Mouse (Mus musculus): Measurements from ENCODE around the gene BC005624. TPM values are rescaled to one million over a fixed set of nuclear protein-coding genes. Genes with fewer than 3 reads are reported as not detected.

The BC005624 gene
- polyA plus RNA-seq, 1 experiment, result 27.3 TPM

GRCm38 (mm10) chr2:31019011-31019410 is 37.0 kb upstream of the BC005624 start:
- DNase-seq, result no peak
- H3K36me3 ChIP-seq (ENCODE audit: control insufficient read depth, insufficient read depth, low read length), result no peaks in the 10 kb centered on the region; the same call in 1 of the 2 replicates
- no peaks in the 10 kb centered on the region for H3K27me3 ChIP-seq (replicated peaks; ENCODE audit: control insufficient read depth, insufficient read depth, low read length)
- no peak overlapping the region for H3K27ac ChIP-seq (ENCODE audit: insufficient read depth, low read depth, low read length)
- TF ChIP-seq CTCF (conservative IDR thresholded peaks at IDR 0.05; ENCODE audit: insufficient read depth, insufficient read length, low read depth, low read length) (no peak), POLR2A (IDR thresholded peaks at IDR 0.05; ENCODE audit: low read depth, low read length) (no peak)
- 72% methylated on average over 8 of the region's 8 CpGs for WGBS
- no peaks in the 10 kb centered on the region for H3K4me1 ChIP-seq (ENCODE audit: control insufficient read depth, insufficient read depth, low read length)
- no peak overlapping the region for H3K4me3 ChIP-seq (ENCODE audit: insufficient read depth, low read depth, low read length)

DNA sequence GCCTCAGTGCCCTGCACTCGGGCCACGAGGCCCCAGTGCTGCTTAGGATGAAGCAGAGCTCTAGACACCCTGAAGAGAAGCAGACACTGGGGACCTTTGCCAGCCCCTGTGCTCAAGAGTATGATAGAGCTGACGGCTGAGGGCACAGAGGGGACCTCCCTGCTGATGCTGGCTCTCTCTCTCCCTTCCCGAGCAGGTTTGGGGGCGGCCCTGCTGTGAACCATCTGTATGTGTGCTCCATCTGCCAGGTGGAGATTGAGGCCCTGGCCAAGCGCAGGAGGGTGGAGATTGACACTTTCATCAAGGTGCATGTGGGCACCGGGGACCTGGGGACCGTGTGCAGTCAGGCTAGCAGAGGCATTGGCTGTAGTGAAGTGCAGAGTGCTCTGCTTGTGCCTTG is 36.5 kb upstream of the BC005624 start:
- WGBS, result 91% methylated on average over 8 of the region's 8 CpGs
- no peaks in the 10 kb centered on the region for H3K4me1 ChIP-seq (ENCODE audit: control insufficient read depth, insufficient read depth, low read length)
- DNase-seq, result no peak
- H3K27me3 ChIP-seq (replicated peaks; ENCODE audit: control insufficient read depth, insufficient read depth, low read length), result no peaks in the 10 kb centered on the region
- H3K4me3 ChIP-seq (ENCODE audit: insufficient read depth, low read depth, low read length), result no peak overlapping the region
- no peak overlapping the region for H3K27ac ChIP-seq (ENCODE audit: insufficient read depth, low read depth, low read length)
- TF ChIP-seq CTCF (conservative IDR thresholded peaks at IDR 0.05; ENCODE audit: insufficient read depth, insufficient read length, low read depth, low read length) (no peak), POLR2A (IDR thresholded peaks at IDR 0.05; ENCODE audit: low read depth, low read length) (no peak)
- H3K36me3 ChIP-seq (ENCODE audit: control insufficient read depth, insufficient read depth, low read length), result no peaks in the 10 kb centered on the region; the same call in 1 of the 2 replicates

- DNase-seq, result no peak
- TF ChIP-seq CTCF (conservative IDR thresholded peaks at IDR 0.05; ENCODE audit: insufficient read depth, insufficient read length, low read depth, low read length) (no peak), POLR2A (IDR thresholded peaks at IDR 0.05; ENCODE audit: low read depth, low read length) (no peak)
- WGBS, result 94% methylated on average over 18 of the region's 18 CpGs
- no peak overlapping the region for H3K4me3 ChIP-seq (ENCODE audit: insufficient read depth, low read depth, low read length)
- no peak overlapping the region for H3K27ac ChIP-seq (ENCODE audit: insufficient read depth, low read depth, low read length)
- no peaks in the 10 kb centered on the region; the same call in 1 of the 2 replicates for H3K36me3 ChIP-seq (ENCODE audit: control insufficient read depth, insufficient read depth, low read length)
- no peaks in the 10 kb centered on the region for H3K4me1 ChIP-seq (ENCODE audit: control insufficient read depth, insufficient read depth, low read length)
- H3K27me3 ChIP-seq (replicated peaks; ENCODE audit: control insufficient read depth, insufficient read depth, low read length), result no peaks in the 10 kb centered on the region
Observed at GRCm38 (mm10) chr2:31017625-31018317, 35.8 kb upstream of the BC005624 start.

GRCm38 (mm10) chr2:31013371-31014120 is 31.5 kb upstream of the BC005624 start:
- WGBS, result 70% methylated on average over 14 of the region's 14 CpGs
- Histone ChIP-seq H3K4me3 (ENCODE audit: insufficient read depth, low read depth, low read length) (no peak overlapping the region), H3K36me3 (ENCODE audit: control insufficient read depth, insufficient read depth, low read length) (no peaks in the 10 kb centered on the region), H3K4me1 (ENCODE audit: control insufficient read depth, insufficient read depth, low read length) (no peaks in the 10 kb centered on the region), H3K27ac (ENCODE audit: insufficient read depth, low read depth, low read length) (no peak overlapping the region), H3K27me3 (replicated peaks; ENCODE audit: control insufficient read depth, insufficient read depth, low read length) (no peaks in the 10 kb centered on the region)
- TF ChIP-seq CTCF (conservative IDR thresholded peaks at IDR 0.05; ENCODE audit: insufficient read depth, insufficient read length, low read depth, low read length), result no peak
- TF ChIP-seq POLR2A (IDR thresholded peaks at IDR 0.05; ENCODE audit: low read depth, low read length), result no peak
- no peak for DNase-seq

GRCm38 (mm10) chr2:31007208-31007607 is 25.2 kb upstream of the BC005624 start:
- no peaks in the 10 kb centered on the region for H3K27me3 ChIP-seq (replicated peaks; ENCODE audit: control insufficient read depth, insufficient read depth, low read length)
- no peak for TF ChIP-seq CTCF (conservative IDR thresholded peaks at IDR 0.05; ENCODE audit: insufficient read depth, insufficient read length, low read depth, low read length)
- no peak overlapping the region for H3K4me3 ChIP-seq (ENCODE audit: insufficient read depth, low read depth, low read length)
- H3K4me1 ChIP-seq (ENCODE audit: control insufficient read depth, insufficient read depth, low read length), result no peaks in the 10 kb centered on the region
- 92% methylated on average over 5 of the region's 5 CpGs for WGBS
- no peak for DNase-seq
- H3K27ac ChIP-seq (ENCODE audit: insufficient read depth, low read depth, low read length), result no peak overlapping the region
- no peaks in the 10 kb centered on the region for H3K36me3 ChIP-seq (ENCODE audit: control insufficient read depth, insufficient read depth, low read length)

GRCm38 (mm10) chr2:31006434-31006833 is 24.4 kb upstream of the BC005624 start:
- no peak for DNase-seq
- Histone ChIP-seq H3K36me3 (ENCODE audit: control insufficient read depth, insufficient read depth, low read length) (no peaks in the 10 kb centered on the region), H3K4me1 (ENCODE audit: control insufficient read depth, insufficient read depth, low read length) (no peaks in the 10 kb centered on the region), H3K4me3 (ENCODE audit: insufficient read depth, low read depth, low read length) (no peak overlapping the region), H3K27ac (ENCODE audit: insufficient read depth, low read depth, low read length) (no peak overlapping the region), H3K27me3 (replicated peaks; ENCODE audit: control insufficient read depth, insufficient read depth, low read length) (no peaks in the 10 kb centered on the region)
- 86% methylated on average over 5 of the region's 5 CpGs for WGBS
- TF ChIP-seq POLR2A (IDR thresholded peaks at IDR 0.05; ENCODE audit: low read depth, low read length) (no peak), CTCF (conservative IDR thresholded peaks at IDR 0.05; ENCODE audit: insufficient read depth, insufficient read length, low read depth, low read length) (no peak)

DNA sequence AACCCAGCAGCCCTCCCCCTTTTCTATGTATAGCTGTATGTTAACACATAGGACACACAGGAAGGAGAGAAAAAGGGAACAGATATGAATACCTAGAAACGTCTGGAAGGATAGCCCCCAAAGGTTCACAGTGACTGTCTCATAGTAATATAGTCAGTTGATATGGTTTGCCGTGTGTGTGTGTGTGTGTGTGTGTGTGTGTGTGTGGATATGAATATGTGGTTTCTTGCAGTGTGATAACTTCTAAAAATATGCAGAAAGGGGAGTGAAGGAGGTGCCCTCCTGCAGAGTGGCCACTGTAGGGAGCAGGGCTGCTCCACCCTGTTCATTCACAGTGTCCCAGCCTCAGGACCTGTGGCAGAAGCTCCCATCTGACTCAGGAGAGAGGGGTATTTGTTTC is 23.5 kb upstream of the BC005624 start:
- no peak for DNase-seq
- Histone ChIP-seq H3K4me1 (ENCODE audit: control insufficient read depth, insufficient read depth, low read length) (no peaks in the 10 kb centered on the region), H3K27me3 (replicated peaks; ENCODE audit: control insufficient read depth, insufficient read depth, low read length) (no peaks in the 10 kb centered on the region), H3K36me3 (ENCODE audit: control insufficient read depth, insufficient read depth, low read length) (no peaks in the 10 kb centered on the region), H3K4me3 (ENCODE audit: insufficient read depth, low read depth, low read length) (no peak overlapping the region), H3K27ac (ENCODE audit: insufficient read depth, low read depth, low read length) (no peak overlapping the region)
- WGBS, result 88% methylated on average over 2 of the region's 2 CpGs
- no peak for TF ChIP-seq POLR2A (IDR thresholded peaks at IDR 0.05; ENCODE audit: low read depth, low read length)
